Mouse (Mus musculus): ENCODE measurements around the gene Lyrm7.

DNA sequence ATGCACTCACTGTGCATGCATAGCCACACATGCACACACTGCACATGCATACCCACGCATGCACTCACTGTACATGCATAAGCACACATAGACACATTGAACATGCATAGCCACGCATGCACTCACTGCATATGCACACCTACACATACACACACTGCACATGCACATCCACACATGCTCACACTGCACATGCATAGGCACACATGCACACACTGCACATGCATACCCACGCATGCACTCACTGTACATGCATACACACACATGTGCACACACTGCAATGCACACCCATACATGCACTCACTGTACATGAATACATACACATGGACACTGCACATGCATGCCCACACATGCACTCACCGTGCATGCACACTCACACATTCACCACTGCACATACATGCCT, 69.3 kb downstream of the Lyrm7 start:
- no peak for TF ChIP-seq CTCF (conservative IDR thresholded peaks at IDR 0.05; ENCODE audit: low read length)
- TF ChIP-seq POU5F1 (IDR thresholded peaks at IDR 0.05; ENCODE audit: borderline replicate concordance, low read length), result no peak

All from E14TG2a.4 (cell line).